Mouse (Mus musculus): ENCODE results near the gene Kif1b. TPM values are rescaled to one million over a fixed set of nuclear protein-coding genes. Genes with fewer than 3 reads are reported as not detected.
A peak's percentile ranks its signal among the peaks of the same experiment; 100 is the strongest.

Kif1b gene
- polyA plus RNA-seq, 1 experiment, result 19.4 TPM

DNA sequence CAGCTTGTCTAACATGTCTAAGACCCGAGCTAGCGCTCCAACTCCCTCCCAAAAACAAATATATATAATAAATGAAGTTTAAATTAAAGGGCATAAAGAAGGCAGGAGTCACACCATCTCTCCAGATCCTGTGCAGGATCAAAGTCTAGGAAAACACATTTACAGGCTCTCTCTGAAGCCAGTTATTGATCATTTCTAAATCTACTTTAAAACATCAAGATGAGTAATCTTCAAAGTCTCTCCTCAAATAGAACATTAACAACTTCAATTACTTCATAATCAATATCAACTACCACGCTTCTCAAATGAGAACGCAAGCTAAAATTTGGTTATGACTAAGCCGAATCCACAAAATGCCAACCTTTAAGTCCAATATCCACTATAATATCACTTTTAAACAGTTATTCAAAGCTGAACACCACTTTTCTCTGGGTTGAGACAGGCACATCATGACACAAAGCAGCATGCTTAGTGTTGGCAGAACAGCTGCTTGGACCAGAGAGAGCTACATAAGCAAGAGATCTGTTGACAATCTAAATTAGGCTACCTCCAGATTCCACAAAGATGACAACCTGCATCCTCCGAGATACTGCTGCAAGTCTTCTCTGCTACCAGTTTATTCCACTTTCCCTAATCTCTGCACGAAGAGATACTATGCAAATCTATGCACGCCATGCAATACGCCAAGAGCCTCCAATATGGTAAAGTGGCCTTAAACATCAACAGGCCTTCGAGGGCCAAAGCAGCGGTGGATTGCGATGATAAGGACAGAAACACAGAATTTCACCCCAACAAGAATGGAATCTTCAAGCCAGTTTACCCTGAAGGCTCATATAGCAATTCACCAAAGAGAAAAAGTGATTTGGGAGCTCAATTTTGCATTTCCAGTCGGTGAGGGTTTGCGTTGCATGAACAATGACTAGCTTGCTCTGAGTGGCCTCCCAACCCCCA is 1.5 kb downstream of the Kif1b start:
- 40% methylated on average over 14 of the region's 14 CpGs for WGBS
- Histone ChIP-seq H3K4me1 (ENCODE audit: control insufficient read depth, insufficient read depth, insufficient read length, low read length) (peaks cover 3% of the 10 kb centered on the region; the same call in 1 of the 2 replicates), H3K4me3 (ENCODE audit: low read depth, low read length) (peak overlapping the region; percentile 97), H3K36me3 (ENCODE audit: control insufficient read depth, insufficient read depth, low read length) (no peaks in the 10 kb centered on the region), H3K27ac (ENCODE audit: insufficient read depth, low read depth, low read length) (peak overlapping the region; percentile 48; the same call in 1 of the 2 replicates), H3K27me3 (ENCODE audit: control insufficient read depth, insufficient read depth, low read length) (no peaks in the 10 kb centered on the region)
- no peak for TF ChIP-seq POLR2A (IDR thresholded peaks at IDR 0.05; ENCODE audit: low read depth, low read length)
- TF ChIP-seq CTCF (IDR thresholded peaks at IDR 0.05; ENCODE audit: extremely low read depth, insufficient read length, insufficient replicate concordance, low read depth, low read length), result no peak

DNA sequence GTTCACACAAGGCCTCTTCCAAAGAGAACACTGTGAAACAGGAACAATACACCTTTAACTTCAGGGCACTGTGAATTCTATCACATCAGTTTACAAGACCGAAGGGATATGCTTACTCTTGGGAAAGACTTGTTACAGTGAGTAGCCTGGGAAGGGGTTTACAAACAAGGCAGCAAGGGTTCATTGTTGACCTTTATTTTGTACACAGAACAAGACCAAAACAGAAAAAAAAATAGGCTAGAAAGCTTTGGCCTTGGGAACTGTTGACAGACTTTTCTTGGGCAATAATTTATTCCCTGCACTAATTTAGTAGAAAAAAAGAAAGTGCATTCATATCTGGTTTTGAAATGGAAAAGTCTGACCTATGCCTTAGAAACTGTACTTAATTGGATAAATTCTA is 3.0 kb downstream of the Kif1b start:
- Histone ChIP-seq H3K36me3 (ENCODE audit: control insufficient read depth, insufficient read depth, low read length) (no peaks in the 10 kb centered on the region), H3K27me3 (ENCODE audit: control insufficient read depth, insufficient read depth, low read length) (no peaks in the 10 kb centered on the region), H3K4me3 (ENCODE audit: low read depth, low read length) (no peak overlapping the region), H3K4me1 (ENCODE audit: control insufficient read depth, insufficient read depth, insufficient read length, low read length) (peaks cover 3% of the 10 kb centered on the region; the same call in 1 of the 2 replicates), H3K27ac (ENCODE audit: insufficient read depth, low read depth, low read length) (no peak overlapping the region)
- 74% methylated on average over 1 of the region's 1 CpGs for WGBS
- no peak for TF ChIP-seq POLR2A (IDR thresholded peaks at IDR 0.05; ENCODE audit: low read depth, low read length)
- TF ChIP-seq CTCF (IDR thresholded peaks at IDR 0.05; ENCODE audit: extremely low read depth, insufficient read length, insufficient replicate concordance, low read depth, low read length), result no peak

GRCm38 (mm10) chr4:149303502-149303901 is 4.0 kb downstream of the Kif1b start:
- H3K27ac ChIP-seq (ENCODE audit: insufficient read depth, low read depth, low read length), result no peak overlapping the region
- WGBS, result 64% methylated on average over 5 of the region's 5 CpGs
- no peaks in the 10 kb centered on the region for H3K36me3 ChIP-seq (ENCODE audit: control insufficient read depth, insufficient read depth, low read length)
- no peaks in the 10 kb centered on the region for H3K27me3 ChIP-seq (ENCODE audit: control insufficient read depth, insufficient read depth, low read length)
- no peak for TF ChIP-seq POLR2A (IDR thresholded peaks at IDR 0.05; ENCODE audit: low read depth, low read length)
- no peak for TF ChIP-seq CTCF (IDR thresholded peaks at IDR 0.05; ENCODE audit: extremely low read depth, insufficient read length, insufficient replicate concordance, low read depth, low read length)
- no peak overlapping the region for H3K4me3 ChIP-seq (ENCODE audit: low read depth, low read length)
- H3K4me1 ChIP-seq (ENCODE audit: control insufficient read depth, insufficient read depth, insufficient read length, low read length), result peaks cover 3% of the 10 kb centered on the region; the same call in 1 of the 2 replicates

DNA sequence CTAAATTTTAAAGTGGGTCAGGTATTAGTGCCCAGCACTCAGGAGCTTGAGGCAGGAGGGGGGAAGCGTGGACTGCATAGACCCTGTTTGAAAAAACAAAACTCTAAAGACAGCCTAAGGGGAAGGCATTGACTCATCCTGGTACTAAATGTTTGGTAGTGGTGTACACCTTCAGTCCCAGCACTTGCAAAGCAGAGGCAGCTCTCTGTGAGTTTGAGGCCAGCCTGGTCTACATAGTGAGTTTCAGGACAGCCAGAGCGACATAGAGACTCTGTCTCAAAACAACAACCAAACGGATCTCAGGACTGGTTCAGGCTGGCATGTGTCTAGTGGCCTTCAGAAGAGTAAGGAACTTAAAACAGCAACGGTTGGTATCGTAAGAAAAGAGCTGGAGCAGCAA is 4.7 kb downstream of the Kif1b start:
- no peak overlapping the region for H3K4me3 ChIP-seq (ENCODE audit: low read depth, low read length)
- H3K36me3 ChIP-seq (ENCODE audit: control insufficient read depth, insufficient read depth, low read length), result no peaks in the 10 kb centered on the region

DNA sequence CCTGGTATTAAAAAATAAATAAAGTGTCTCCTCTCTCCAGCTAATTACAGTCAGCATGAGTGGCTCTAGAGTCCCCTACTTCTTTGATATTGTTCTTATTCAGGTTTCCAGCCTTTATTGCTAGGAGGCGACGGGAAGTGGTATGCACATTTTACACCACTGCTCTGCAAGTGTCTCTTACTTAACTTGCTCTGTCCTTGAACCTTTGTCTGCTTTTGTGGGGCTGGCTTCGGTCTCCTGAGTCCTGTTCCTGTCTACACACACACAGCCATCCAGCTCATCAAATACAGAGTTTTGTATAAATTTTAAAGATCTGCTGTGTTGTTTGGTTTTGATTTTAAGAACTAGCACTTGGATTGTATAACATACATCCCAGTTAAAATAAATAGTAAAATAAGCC is 5.4 kb downstream of the Kif1b start:
- H3K27me3 ChIP-seq (ENCODE audit: control insufficient read depth, insufficient read depth, low read length), result no peaks in the 10 kb centered on the region
- H3K4me3 ChIP-seq (ENCODE audit: low read depth, low read length), result no peak overlapping the region
- WGBS, result 72% methylated on average over 3 of the region's 3 CpGs
- H3K4me1 ChIP-seq (ENCODE audit: control insufficient read depth, insufficient read depth, insufficient read length, low read length), result peaks cover 3% of the 10 kb centered on the region; the same call in 1 of the 2 replicates
- TF ChIP-seq CTCF (IDR thresholded peaks at IDR 0.05; ENCODE audit: extremely low read depth, insufficient read length, insufficient replicate concordance, low read depth, low read length) (no peak), POLR2A (IDR thresholded peaks at IDR 0.05; ENCODE audit: low read depth, low read length) (no peak)
- no peak overlapping the region for H3K27ac ChIP-seq (ENCODE audit: insufficient read depth, low read depth, low read length)
- no peaks in the 10 kb centered on the region for H3K36me3 ChIP-seq (ENCODE audit: control insufficient read depth, insufficient read depth, low read length)

More for the DNA sequence above, 4.7 kb downstream of the Kif1b start:
- Histone ChIP-seq H3K27me3 (ENCODE audit: control insufficient read depth, insufficient read depth, low read length) (no peaks in the 10 kb centered on the region), H3K4me1 (ENCODE audit: control insufficient read depth, insufficient read depth, insufficient read length, low read length) (peaks cover 3% of the 10 kb centered on the region; the same call in 1 of the 2 replicates), H3K27ac (ENCODE audit: insufficient read depth, low read depth, low read length) (no peak overlapping the region)
- TF ChIP-seq CTCF (IDR thresholded peaks at IDR 0.05; ENCODE audit: extremely low read depth, insufficient read length, insufficient replicate concordance, low read depth, low read length) (no peak), POLR2A (IDR thresholded peaks at IDR 0.05; ENCODE audit: low read depth, low read length) (no peak)
- 77% methylated on average over 5 of the region's 5 CpGs for WGBS

GRCm38 (mm10) chr4:149296501-149296900 is 11.0 kb downstream of the Kif1b start:
- no peak for TF ChIP-seq POLR2A (IDR thresholded peaks at IDR 0.05; ENCODE audit: low read depth, low read length)
- TF ChIP-seq CTCF (IDR thresholded peaks at IDR 0.05; ENCODE audit: extremely low read depth, insufficient read length, insufficient replicate concordance, low read depth, low read length), result no peak
- peaks cover 3% of the 10 kb centered on the region; the same call in 1 of the 2 replicates for H3K4me1 ChIP-seq (ENCODE audit: control insufficient read depth, insufficient read depth, insufficient read length, low read length)

DNA sequence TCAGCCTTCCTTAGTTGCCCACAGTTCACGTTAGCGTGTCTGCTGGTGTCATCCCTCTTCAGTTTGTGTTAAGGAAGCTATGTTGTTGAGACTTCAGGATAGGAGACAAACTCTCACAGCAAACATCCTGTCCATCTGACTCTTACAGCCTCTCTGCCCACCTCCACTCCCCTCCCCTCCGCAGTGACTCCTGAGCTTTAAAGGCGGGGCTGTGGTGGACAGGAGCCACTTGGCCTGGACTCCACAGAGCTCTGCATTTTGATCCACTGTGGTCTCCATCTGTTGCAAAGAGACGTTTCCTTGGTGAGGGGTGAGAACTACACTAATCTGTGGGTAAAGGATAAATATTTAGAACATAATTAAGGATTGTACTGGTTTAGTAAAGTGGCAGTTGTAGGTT is 14.5 kb downstream of the Kif1b start:
- H3K36me3 ChIP-seq (ENCODE audit: control insufficient read depth, insufficient read depth, low read length), result peaks cover 22% of the 10 kb centered on the region
- no peaks in the 10 kb centered on the region for H3K27me3 ChIP-seq (ENCODE audit: control insufficient read depth, insufficient read depth, low read length)
- no peak overlapping the region for H3K27ac ChIP-seq (ENCODE audit: insufficient read depth, low read depth, low read length)
- TF ChIP-seq POLR2A (IDR thresholded peaks at IDR 0.05; ENCODE audit: low read depth, low read length) (no peak), CTCF (IDR thresholded peaks at IDR 0.05; ENCODE audit: extremely low read depth, insufficient read length, insufficient replicate concordance, low read depth, low read length) (no peak)
- H3K4me3 ChIP-seq (ENCODE audit: low read depth, low read length), result no peak overlapping the region
- peaks cover 3% of the 10 kb centered on the region; the same call in 1 of the 2 replicates for H3K4me1 ChIP-seq (ENCODE audit: control insufficient read depth, insufficient read depth, insufficient read length, low read length)
- WGBS, result 64% methylated on average over 5 of the region's 5 CpGs

More at GRCm38 (mm10) chr4:149296501-149296900, 11.0 kb downstream of the Kif1b start:
- Histone ChIP-seq H3K27ac (ENCODE audit: insufficient read depth, low read depth, low read length) (no peak overlapping the region), H3K4me3 (ENCODE audit: low read depth, low read length) (no peak overlapping the region), H3K36me3 (ENCODE audit: control insufficient read depth, insufficient read depth, low read length) (no peaks in the 10 kb centered on the region), H3K27me3 (ENCODE audit: control insufficient read depth, insufficient read depth, low read length) (no peaks in the 10 kb centered on the region)
- WGBS, result 83% methylated on average over 2 of the region's 2 CpGs
